Mouse (Mus musculus) heart, postnatal 25 days (tissue): ENCODE measurements around the gene Arap1. TPM values are rescaled to one million over a fixed set of nuclear protein-coding genes. Genes with fewer than 3 reads are reported as not detected.

Source experiments
- DNase-seq: peaks from one replicate; pipeline ENCODE4 v3.0.0; 2022; ENCODE audit warnings: low spot score
- intact Hi-C: fragments of 180-260 bp; cut with DNase I; formaldehyde crosslinking; loops from one replicate; pipeline ENCODE4 v1.15.1; 2025
- total RNA-seq, 2 experiments: library from RNA; stranded (reverse); gene quantifications; 2 replicates each; pipeline ENCODE4 v1.2.3; 2021

Arap1 gene
- total RNA-seq, 2 experiments from 2014 or later: 31.6 to 35.9 TPM

- DNase-seq: no peak
- intact Hi-C loops: no loop called here
These were observed 74.2 kb downstream of the Arap1 start for GRCm38 (mm10) chr7:101422069-101422468.

DNA sequence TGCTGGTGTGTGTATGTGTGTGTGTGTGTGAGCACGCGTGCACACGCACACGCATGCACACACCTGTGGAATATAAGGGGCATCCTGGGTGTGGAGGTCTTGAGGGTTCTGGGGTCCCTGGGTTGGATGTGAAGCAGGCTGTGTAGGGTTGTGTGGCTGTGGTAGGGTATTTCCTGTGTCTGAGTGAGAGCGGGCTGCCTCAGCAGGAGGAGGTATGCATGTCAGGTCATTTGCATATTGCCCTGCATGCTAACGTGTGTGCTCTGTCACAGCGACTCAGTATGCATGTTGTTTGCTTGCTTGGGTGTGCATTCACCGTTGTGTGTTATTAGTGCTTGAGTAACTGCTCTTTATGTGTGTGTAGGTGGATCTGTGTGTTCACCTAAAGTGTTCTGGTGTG lies 74.8 kb downstream of the Arap1 start:
- no peak for DNase-seq
- intact Hi-C loops: no loop called here

- intact Hi-C loops: no loop called here
- no peak for DNase-seq
These were observed 76.1 kb downstream of the Arap1 start for GRCm38 (mm10) chr7:101423970-101424369.

DNA sequence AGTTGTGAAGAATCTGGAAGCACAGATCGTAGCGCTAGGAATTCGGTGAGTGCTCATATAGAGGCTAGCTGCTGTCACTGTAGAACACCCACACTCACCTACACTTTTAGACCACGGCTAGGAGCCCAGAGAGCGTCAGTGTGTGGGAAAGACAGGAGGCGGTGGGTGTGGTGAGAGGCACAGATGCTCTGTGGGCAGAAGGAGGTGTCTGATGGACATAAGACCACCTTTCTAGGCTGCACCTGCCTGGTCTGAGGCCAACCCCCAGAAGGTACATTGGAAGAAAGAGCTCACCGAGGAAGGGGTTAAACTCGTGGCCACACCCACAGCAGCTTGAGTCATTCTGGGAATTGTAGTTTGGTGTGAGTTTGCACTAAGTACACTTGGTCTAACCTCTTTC lies 78.8 kb downstream of the Arap1 start:
- intact Hi-C loops: loop anchor here (5.0 kb wide), 1 partner anchor 116 kb away; no protein-coding TSS in a partner anchor
- no peak for DNase-seq

GRCm38 (mm10) chr7:101427736-101428135 lies 79.9 kb downstream of the Arap1 start:
- intact Hi-C loops: loop anchor here (5.0 kb wide), 1 partner anchor 115 kb away; no protein-coding TSS in a partner anchor
- no peak for DNase-seq

GRCm38 (mm10) chr7:101435038-101435437 lies 87.2 kb downstream of the Arap1 start:
- DNase-seq: no peak
- intact Hi-C loops: no loop called here

DNA sequence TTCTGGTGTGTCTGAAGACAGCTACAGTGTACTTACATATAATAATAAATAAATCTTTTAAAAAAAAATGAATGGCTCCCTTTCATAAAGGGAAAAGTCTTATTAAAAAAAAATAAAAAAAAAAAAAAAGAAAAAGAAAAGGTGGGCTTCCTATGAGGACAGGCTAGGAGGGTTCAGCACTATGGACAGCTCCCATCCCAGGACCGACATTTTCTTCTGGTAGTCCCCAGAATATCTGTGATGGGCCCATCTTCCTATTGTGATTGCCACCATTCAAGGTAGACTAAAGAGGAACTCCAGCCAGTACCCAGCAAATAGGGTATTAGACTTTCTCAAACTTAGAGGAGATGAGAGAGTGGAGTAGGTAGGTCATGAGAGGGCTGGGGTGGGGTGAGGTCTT lies 90.0 kb downstream of the Arap1 start:
- no peak for DNase-seq
- intact Hi-C loops: no loop called here

DNA sequence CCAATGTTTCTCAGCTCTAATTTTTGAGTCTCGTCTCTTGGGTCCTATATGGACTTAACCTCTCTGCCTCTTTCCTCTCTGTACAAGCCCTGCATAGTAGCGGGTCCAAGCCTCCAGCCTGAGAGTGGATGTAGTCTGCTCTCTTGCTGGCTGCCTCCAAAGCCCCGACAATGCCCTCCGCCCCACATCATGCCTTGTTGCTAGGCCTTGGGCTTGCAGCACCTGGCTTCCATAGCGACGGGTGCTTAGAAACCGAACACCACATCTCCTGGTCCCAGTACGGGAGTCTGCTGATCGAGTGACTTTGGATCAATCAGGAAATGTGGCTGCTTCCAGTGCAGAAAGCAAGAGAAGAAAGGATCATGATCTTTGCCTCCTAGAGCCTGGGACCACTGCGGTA lies 95.2 kb downstream of the Arap1 start:
- DNase-seq: no peak
- intact Hi-C loops: no loop called here

- intact Hi-C loops: no loop called here
- DNase-seq: no peak
These were observed 96.3 kb downstream of the Arap1 start for GRCm38 (mm10) chr7:101444211-101444610.

DNA sequence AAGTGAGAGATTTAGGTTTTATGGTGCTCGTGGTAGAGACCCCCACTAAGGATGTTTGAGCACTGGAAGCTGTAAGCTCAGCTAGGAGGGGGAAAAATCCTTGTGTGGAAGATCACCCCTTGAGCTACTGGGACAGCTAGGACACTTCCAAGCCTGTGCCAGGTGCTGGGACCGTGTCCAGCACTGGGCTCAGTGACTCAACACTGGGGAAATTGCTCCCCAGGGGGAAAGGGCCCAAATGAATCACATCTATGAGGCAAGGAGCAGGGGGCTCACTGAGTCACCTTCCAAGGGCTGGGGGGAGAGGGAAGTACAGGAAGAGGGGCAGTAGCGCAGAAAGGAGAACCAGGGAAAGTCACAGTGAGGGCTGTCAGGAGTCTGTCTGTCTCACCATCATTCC lies 102.0 kb downstream of the Arap1 start:
- intact Hi-C loops: loop anchor here (1.0 to 2.0 kb wide), 3 partner anchors 37 to 88 kb away; no protein-coding TSS in a partner anchor
- no peak for DNase-seq

DNA sequence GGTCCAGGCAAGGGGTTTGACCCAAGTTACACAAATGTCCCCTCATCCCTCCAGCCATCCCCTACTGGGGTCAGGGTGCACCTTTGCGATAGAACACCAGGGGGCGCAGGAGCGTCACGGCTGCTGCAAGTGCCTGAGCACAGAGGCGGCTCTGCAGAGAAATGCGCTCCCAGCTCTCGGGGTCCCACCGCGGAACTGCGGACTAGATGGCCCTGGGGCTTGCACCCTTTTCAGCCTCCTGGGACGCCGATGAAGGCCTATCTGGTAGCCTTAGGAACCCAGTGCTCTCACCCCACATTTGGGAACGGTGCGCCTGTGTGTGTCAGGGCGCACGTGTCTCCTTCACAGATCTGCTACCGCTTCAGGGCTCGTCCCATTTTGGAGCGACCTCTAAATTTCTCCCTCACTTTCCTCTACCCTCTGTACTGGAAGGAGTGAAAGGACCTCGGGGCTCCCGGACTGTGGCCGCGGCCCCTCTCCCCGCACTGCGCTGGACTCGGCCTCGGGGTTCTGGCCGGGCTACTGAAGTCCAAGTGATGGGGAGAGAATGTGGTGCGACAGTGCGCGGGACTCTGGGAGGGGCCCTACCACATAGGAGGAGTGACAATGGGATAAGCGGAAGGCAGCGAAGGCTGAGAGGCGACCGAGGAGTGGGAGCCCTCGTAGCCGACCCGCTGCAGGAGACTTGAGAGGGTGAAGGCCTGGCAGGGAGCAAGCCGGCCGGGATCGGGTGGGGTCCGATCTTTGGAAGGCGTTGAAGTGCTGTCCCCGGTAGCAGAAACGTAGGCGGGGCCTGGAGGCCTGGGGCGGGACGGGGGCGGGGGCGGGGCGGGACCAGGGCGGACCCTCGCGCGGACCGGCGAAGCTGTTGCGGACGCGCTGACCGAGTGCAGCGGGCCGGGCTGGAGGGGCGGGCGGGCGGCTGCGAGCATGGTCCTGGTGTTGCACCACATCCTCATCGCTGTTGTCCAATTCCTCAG lies 102.8 kb downstream of the Arap1 start:
- intact Hi-C loops: loop anchor here (1.0 to 2.0 kb wide), 3 partner anchors 38 to 88 kb away; no protein-coding TSS in a partner anchor
- peak; percentile 73 for DNase-seq

- no peak for DNase-seq
- intact Hi-C loops: loop anchor here (2.0 kb wide), 1 partner anchor 28 kb away; no protein-coding TSS in a partner anchor
These were observed 104.8 kb downstream of the Arap1 start for GRCm38 (mm10) chr7:101452669-101453068.

DNA sequence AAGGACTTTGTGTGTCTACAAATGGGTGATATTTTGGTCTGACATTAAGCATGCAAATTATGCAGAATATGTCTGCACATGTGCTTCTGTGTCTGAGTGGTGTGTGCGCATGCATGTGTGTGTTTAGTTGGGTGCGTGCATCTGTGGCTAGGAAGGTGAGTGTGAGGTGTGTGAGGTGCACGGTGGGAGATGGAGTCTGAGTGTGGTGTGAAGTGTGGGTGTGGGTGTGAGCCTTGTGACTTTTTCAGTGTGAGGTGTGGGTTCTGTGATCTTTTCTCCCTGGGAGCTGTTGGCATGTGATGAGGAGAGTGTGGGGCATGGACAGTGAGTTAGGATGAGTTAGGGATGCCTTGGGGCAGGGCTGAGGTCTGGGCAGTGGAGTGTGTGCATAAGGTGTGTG lies 105.4 kb downstream of the Arap1 start:
- intact Hi-C loops: loop anchor here (2.0 kb wide), 1 partner anchor 28 kb away; no protein-coding TSS in a partner anchor
- DNase-seq: no peak

- DNase-seq: peak; percentile 57
- intact Hi-C loops: loop anchor here (2.0 kb wide), 1 partner anchor 27 kb away; no protein-coding TSS in a partner anchor
These were observed 105.9 kb downstream of the Arap1 start for GRCm38 (mm10) chr7:101453725-101454124.

GRCm38 (mm10) chr7:101454479-101454878 lies 106.6 kb downstream of the Arap1 start:
- DNase-seq: no peak
- intact Hi-C loops: no loop called here

- no peak for DNase-seq
- intact Hi-C loops: no loop called here
These were observed 107.3 kb downstream of the Arap1 start for GRCm38 (mm10) chr7:101455141-101455540.

GRCm38 (mm10) chr7:101456318-101456717 lies 108.5 kb downstream of the Arap1 start:
- intact Hi-C loops: no loop called here
- DNase-seq: no peak

DNA sequence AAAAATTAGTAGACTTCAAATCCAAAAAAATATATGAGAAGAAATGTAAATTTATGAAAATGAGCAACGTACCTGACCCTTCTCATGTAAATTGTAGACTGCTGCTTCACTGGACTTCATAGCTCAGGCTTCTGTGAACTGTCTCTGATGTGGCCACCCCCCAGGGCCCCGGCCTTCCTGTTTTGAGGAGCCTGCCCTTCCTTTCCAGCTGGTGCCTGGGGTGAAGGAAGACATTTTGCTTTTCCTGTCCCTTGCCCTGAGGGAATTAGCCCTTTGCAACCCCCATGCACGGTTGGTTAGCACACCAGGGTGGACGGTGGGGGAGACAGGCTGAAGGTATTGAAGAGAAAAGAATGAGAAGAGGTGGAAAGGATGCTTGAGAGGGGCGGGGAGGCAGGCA lies 108.9 kb downstream of the Arap1 start:
- intact Hi-C loops: no loop called here
- no peak for DNase-seq

DNA sequence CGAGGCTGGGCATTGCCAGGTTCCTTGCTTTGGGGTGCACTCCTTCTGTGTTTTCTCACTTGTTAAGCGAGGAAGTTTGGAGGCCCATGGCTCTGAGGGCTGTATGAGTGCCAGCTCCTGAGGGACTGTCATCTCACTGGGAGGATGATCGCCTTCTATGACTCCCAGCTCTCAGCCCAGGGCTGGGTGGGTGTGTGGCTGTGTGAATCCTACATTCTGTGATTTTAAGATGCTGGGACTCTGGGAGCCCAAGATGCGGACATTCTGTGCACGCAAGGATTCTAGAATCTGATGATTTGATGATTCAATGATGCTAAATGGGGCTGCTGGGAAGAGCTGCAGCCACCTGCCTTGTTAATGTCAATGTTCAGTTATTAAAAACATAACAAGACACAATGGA lies 109.4 kb downstream of the Arap1 start:
- no peak for DNase-seq
- intact Hi-C loops: no loop called here

- intact Hi-C loops: no loop called here
- no peak for DNase-seq
These were observed 109.9 kb downstream of the Arap1 start for GRCm38 (mm10) chr7:101457801-101458200.

GRCm38 (mm10) chr7:101458278-101458781 lies 110.5 kb downstream of the Arap1 start:
- intact Hi-C loops: no loop called here
- no peak for DNase-seq
